ENCODE assay signal across 9 mouse cellular contexts in genomic region chr8:121125311-121125876, GRCm38 (mm10). TPM values are rescaled to one million over a fixed set of nuclear protein-coding genes. Genes with fewer than 3 reads are reported as not detected.
DNase-seq lines count a peak whose midpoint lies in the region; ATAC-seq and TF ChIP-seq lines count a peak whose summit lies in the region.
"Had no signal": no experiment of that assay in that cellular context is flagged by ENCODE, and none has a peak within 500 bp of the region (broad histone marks: within the 10 kb centered on the region; RNA-seq: fewer than 3 reads in every experiment).

No protein-coding gene starts in this region.

- peak overlapping the region; percentile 44; the same call in 1 of the 2 replicates for H3K27ac ChIP-seq in bone marrow, adult 2 months (ENCODE audit: control insufficient read depth, insufficient read depth, low read depth, low read length, poor library complexity)
- no peak overlapping the region for H3K27ac ChIP-seq in hindbrain, embryonic 12.5 days
- no peak overlapping the region for H3K27ac ChIP-seq in limb, embryonic 12.5 days
- no peak overlapping the region for H3K27ac ChIP-seq in midbrain, embryonic 11.5 days (ENCODE audit: low read depth, low read length)
- peak overlapping the region; percentile 66; the same call in 1 of the 2 replicates for H3K27ac ChIP-seq in stomach, embryonic 14.5 days (ENCODE audit: low read length)

- no peaks in the 10 kb centered on the region for H3K36me3 ChIP-seq in hindbrain, embryonic 12.5 days
- 0 out of 2 replicates have a peak, but pooled peaks cover 7% of the 10 kb centered on the region for H3K36me3 ChIP-seq in limb, embryonic 12.5 days
- no peaks in the 10 kb centered on the region for H3K36me3 ChIP-seq in midbrain, embryonic 11.5 days (ENCODE audit: control insufficient read depth, insufficient read depth, low read length)
- H3K36me3 ChIP-seq in stomach, embryonic 14.5 days (ENCODE audit: control insufficient read depth, insufficient read depth, low read length) = no peaks in the 10 kb centered on the region

- TF ChIP-seq POLR2A in bone marrow, adult 2 months (IDR thresholded peaks at IDR 0.05; ENCODE audit: borderline replicate concordance, control insufficient read depth, low read depth, low read length) = no peak

- no peak overlapping the region for H3K9ac ChIP-seq in hindbrain, embryonic 12.5 days
- H3K9ac ChIP-seq in limb, embryonic 12.5 days (replicated peaks) = no peak overlapping the region; the same call in 1 of the 2 replicates
- H3K9ac ChIP-seq in midbrain, embryonic 11.5 days (ENCODE audit: low read length) = no peak overlapping the region
- no peak overlapping the region for H3K9ac ChIP-seq in stomach, embryonic 14.5 days (replicated peaks; ENCODE audit: low read depth, low read length)

- peaks cover 100% of the 10 kb centered on the region for H3K27me3 ChIP-seq in hindbrain, embryonic 12.5 days
- H3K27me3 ChIP-seq in limb, embryonic 12.5 days = peaks cover 100% of the 10 kb centered on the region
- H3K27me3 ChIP-seq in midbrain, embryonic 11.5 days (ENCODE audit: control insufficient read depth, insufficient read depth, low read length) = peaks cover 99% of the 10 kb centered on the region
- peaks cover 37% of the 10 kb centered on the region for H3K27me3 ChIP-seq in stomach, embryonic 14.5 days (ENCODE audit: control insufficient read depth, insufficient read depth, low read length)

- no peak overlapping the region for H3K4me3 ChIP-seq in bone marrow, adult 2 months (replicated peaks; ENCODE audit: control insufficient read depth, low read depth, low read length)
- H3K4me3 ChIP-seq in hindbrain, embryonic 12.5 days = peak overlapping the region; percentile 23
- H3K4me3 ChIP-seq in limb, embryonic 12.5 days (replicated peaks) = peak overlapping the region; percentile 34
- peak overlapping the region; percentile 18 for H3K4me3 ChIP-seq in midbrain, embryonic 11.5 days (ENCODE audit: low read depth, low read length)
- peak overlapping the region; percentile 24 for H3K4me3 ChIP-seq in stomach, embryonic 14.5 days (ENCODE audit: low read depth, low read length)

- no peak for TF ChIP-seq CTCF in bone marrow, adult 2 months (IDR thresholded peaks at IDR 0.05; ENCODE audit: control insufficient read depth, insufficient read depth, low read length)

- ATAC-seq in hindbrain, embryonic 12.5 days (ENCODE audit: low FRiP score) = peak; percentile 54
- ATAC-seq in limb, embryonic 12.5 days (ENCODE audit: insufficient number of reproducible peaks, insufficient read depth, low FRiP score, low TSS enrichment, low read depth) = peak; percentile 75
- ATAC-seq in midbrain, embryonic 11.5 days (ENCODE audit: low FRiP score) = peak; percentile 58
- ATAC-seq in stomach, embryonic 14.5 days (ENCODE audit: insufficient number of reproducible peaks, insufficient read depth, low FRiP score, low read depth) = peak; percentile 75
- ATAC-seq in cerebellum, adult (ENCODE audit: insufficient number of reproducible peaks, low FRiP score, low TSS enrichment) = no peak

- DNase-seq in ES-CJ7 (ENCODE audit: low read depth, low spot score) = peak; percentile 96
- DNase-seq in gastrocnemius, adult 18-20 months (ENCODE audit: low spot score) = peak; percentile 43
- DNase-seq in midbrain, embryonic 11.5 days (ENCODE audit: low spot score, missing footprints) = peak; percentile 96

- WGBS in bone marrow, adult 2 months = 4% methylated on average over 35 of the region's 36 CpGs
- under 1% methylated on average over 35 of the region's 36 CpGs for WGBS in hindbrain, embryonic 12.5 days
- WGBS in limb, embryonic 12.5 days = 1% methylated on average over 35 of the region's 36 CpGs
- under 1% methylated on average over 35 of the region's 36 CpGs for WGBS in midbrain, embryonic 11.5 days
- WGBS in stomach, embryonic 14.5 days = under 1% methylated on average over 35 of the region's 36 CpGs

- peaks cover 6% of the 10 kb centered on the region; the same call in 1 of the 2 replicates for H3K9me3 ChIP-seq in hindbrain, embryonic 12.5 days (replicated peaks)
- no peaks in the 10 kb centered on the region for H3K9me3 ChIP-seq in limb, embryonic 12.5 days
- peaks cover 3% of the 10 kb centered on the region for H3K9me3 ChIP-seq in midbrain, embryonic 11.5 days (ENCODE audit: control insufficient read depth, low read length)
- no peaks in the 10 kb centered on the region for H3K9me3 ChIP-seq in stomach, embryonic 14.5 days (ENCODE audit: control insufficient read depth, low read depth, low read length)

- no peaks in the 10 kb centered on the region for H3K4me1 ChIP-seq in bone marrow, adult 2 months (ENCODE audit: control insufficient read depth, insufficient read depth, low read length)
- peaks cover 22% of the 10 kb centered on the region for H3K4me1 ChIP-seq in hindbrain, embryonic 12.5 days
- peaks cover 54% of the 10 kb centered on the region for H3K4me1 ChIP-seq in limb, embryonic 12.5 days (replicated peaks)
- H3K4me1 ChIP-seq in midbrain, embryonic 11.5 days (ENCODE audit: control insufficient read depth, insufficient read depth, low read length) = peaks cover 10% of the 10 kb centered on the region
- H3K4me1 ChIP-seq in stomach, embryonic 14.5 days (ENCODE audit: control insufficient read depth, insufficient read depth, low read length) = peaks cover 14% of the 10 kb centered on the region; the same call in 1 of the 2 replicates

- peak overlapping the region; percentile 43 for H3K4me2 ChIP-seq in hindbrain, embryonic 12.5 days (replicated peaks)
- peak overlapping the region; percentile 61 for H3K4me2 ChIP-seq in limb, embryonic 12.5 days
- peak overlapping the region; percentile 43 for H3K4me2 ChIP-seq in midbrain, embryonic 11.5 days
- H3K4me2 ChIP-seq in stomach, embryonic 14.5 days (replicated peaks; ENCODE audit: low read depth, low read length) = peak overlapping the region; percentile 60

RNA-seq across cellular contexts. Expression of gene Foxl1, which starts 2.3 kb away (rescaled TPM):
- polyA plus RNA-seq in bone marrow, adult 2 months (2011; ENCODE audit: insufficient read depth, insufficient read length, low replicate concordance, missing spikeins) = 0.55 TPM in 1 of 2 replicates, not detected in the other
- not detected for total RNA-seq in gastrocnemius, adult 18-20 months (2021)
- polyA plus RNA-seq in hindbrain, embryonic 12.5 days (2016; fragmentation: Nextera tagmentation; extraction: Ambion mirVana) = 1.8 and 2.2 TPM in 2 replicates
- 0.08 TPM in 2 replicates for polyA plus RNA-seq in limb, embryonic 12.5 days (2016; fragmentation: Nextera tagmentation; extraction: Ambion mirVana)
- polyA plus RNA-seq in midbrain, embryonic 11.5 days (2014; fragmentation: Nextera tagmentation; extraction: Ambion mirVana) = 0.46 and 0.79 TPM in 2 replicates
- polyA plus RNA-seq in stomach, embryonic 14.5 days (2014; fragmentation: Nextera tagmentation; extraction: Ambion mirVana) = 6.9 and 7.0 TPM in 2 replicates
- polyA plus RNA-seq: spleen, adult 2 months had no signal

RNA-seq across cellular contexts. Expression of gene Foxc2, which starts 9.4 kb away (rescaled TPM):
- polyA plus RNA-seq in bone marrow, adult 2 months (2011; ENCODE audit: insufficient read depth, insufficient read length, low replicate concordance, missing spikeins) = not detected in 2 replicates
- total RNA-seq in gastrocnemius, adult 18-20 months (2021) = under 1 TPM; 0.16 to 0.36 TPM
- 22.7 and 25.4 TPM in 2 replicates for polyA plus RNA-seq in hindbrain, embryonic 12.5 days (2016; fragmentation: Nextera tagmentation; extraction: Ambion mirVana)
- polyA plus RNA-seq in limb, embryonic 12.5 days (2016; fragmentation: Nextera tagmentation; extraction: Ambion mirVana) = 6.0 and 8.6 TPM in 2 replicates
- polyA plus RNA-seq in midbrain, embryonic 11.5 days (2014; fragmentation: Nextera tagmentation; extraction: Ambion mirVana) = 7.0 and 7.1 TPM in 2 replicates
- polyA plus RNA-seq in stomach, embryonic 14.5 days (2014; fragmentation: Nextera tagmentation; extraction: Ambion mirVana) = 0.20 and 0.56 TPM in 2 replicates

RNA-seq across cellular contexts. Expression of gene Mthfsd, which starts 17.2 kb away (rescaled TPM):
- polyA plus RNA-seq in bone marrow, adult 2 months (2011; ENCODE audit: insufficient read depth, insufficient read length, low replicate concordance, missing spikeins) = 8.3 and 13.1 TPM in 2 replicates
- total RNA-seq in gastrocnemius, adult 18-20 months (2021) = 10 to 100 TPM; 12.8 to 14.7 TPM
- 60.0 and 69.3 TPM in 2 replicates for polyA plus RNA-seq in hindbrain, embryonic 12.5 days (2016; fragmentation: Nextera tagmentation; extraction: Ambion mirVana)
- 68.3 and 71.7 TPM in 2 replicates for polyA plus RNA-seq in limb, embryonic 12.5 days (2016; fragmentation: Nextera tagmentation; extraction: Ambion mirVana)
- 47.4 and 50.4 TPM in 2 replicates for polyA plus RNA-seq in midbrain, embryonic 11.5 days (2014; fragmentation: Nextera tagmentation; extraction: Ambion mirVana)
- polyA plus RNA-seq in stomach, embryonic 14.5 days (2014; fragmentation: Nextera tagmentation; extraction: Ambion mirVana) = 65.9 and 66.6 TPM in 2 replicates

RNA-seq across cellular contexts. Expression of gene Foxf1, which starts 41.2 kb away (rescaled TPM):
- polyA plus RNA-seq in bone marrow, adult 2 months (2011; ENCODE audit: insufficient read depth, insufficient read length, low replicate concordance, missing spikeins) = 0.54 TPM in 1 of 2 replicates, not detected in the other
- under 1 TPM; 0.09 to 0.18 TPM for total RNA-seq in gastrocnemius, adult 18-20 months (2021)
- 2.0 and 3.2 TPM in 2 replicates for polyA plus RNA-seq in hindbrain, embryonic 12.5 days (2016; fragmentation: Nextera tagmentation; extraction: Ambion mirVana)
- 0.33 and 1.4 TPM in 2 replicates for polyA plus RNA-seq in limb, embryonic 12.5 days (2016; fragmentation: Nextera tagmentation; extraction: Ambion mirVana)
- 0.17 and 0.20 TPM in 2 replicates for polyA plus RNA-seq in midbrain, embryonic 11.5 days (2014; fragmentation: Nextera tagmentation; extraction: Ambion mirVana)
- 147 and 163 TPM in 2 replicates for polyA plus RNA-seq in stomach, embryonic 14.5 days (2014; fragmentation: Nextera tagmentation; extraction: Ambion mirVana)

Comparison
In these comparisons a context has a peak if more than half of its experiments do, and no peak if none do; other contexts are left out.
1. DNase-seq: peak in every context shown above with its lines; median percentile 96 in ES-CJ7; 96 in midbrain, embryonic 11.5 days; 43 in gastrocnemius, adult 18-20 months.
2. H3K27ac ChIP-seq: peak in bone marrow, adult 2 months (single experiment) and stomach, embryonic 14.5 days (single experiment); none in hindbrain, embryonic 12.5 days (single experiment), limb, embryonic 12.5 days (single experiment) and midbrain, embryonic 11.5 days (single experiment).
3. Peak in every context shown above with its lines, with median percentiles within 50 percentile points of each other: H3K4me2 ChIP-seq.